Mouse (Mus musculus) hindlimb bud, embryonic 11.5 days (tissue): ENCODE data around the gene Gm10309.

Experiments used
- DNase-seq: peaks from one replicate; pipeline ENCODE4 v3.0.0-alpha.2; 2012; ENCODE audit warnings: low read depth, low spot score; ENCODE audit errors: extremely low spot score

The Gm10309 gene

DNA sequence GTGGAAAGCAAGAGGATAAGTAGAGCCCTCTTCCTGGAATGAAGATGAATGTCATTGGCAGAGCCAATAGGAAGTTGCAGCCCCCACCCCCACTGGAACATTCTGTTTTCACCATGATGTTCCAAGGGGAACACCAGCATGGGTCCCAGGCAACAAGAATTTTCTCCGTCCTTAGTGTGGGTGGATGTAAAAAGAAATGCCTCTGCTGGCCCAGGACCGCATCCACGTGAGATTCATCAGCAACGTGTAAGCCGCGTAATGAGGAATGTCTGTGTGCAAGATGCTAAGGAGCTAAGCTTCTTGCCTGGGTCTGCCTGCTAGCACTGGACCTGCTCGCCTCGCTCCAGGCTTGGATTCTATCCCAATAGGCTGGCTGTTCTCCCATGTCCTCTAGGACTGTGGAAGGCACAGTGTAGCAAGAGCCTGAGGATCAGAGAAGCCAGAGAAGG, at the start of gene Gm10309:
TSS of gene Gm10309 (minus strand) at position 50 of the 449 bp plus-strand sequence.
- DNase-seq: no peak

DNA sequence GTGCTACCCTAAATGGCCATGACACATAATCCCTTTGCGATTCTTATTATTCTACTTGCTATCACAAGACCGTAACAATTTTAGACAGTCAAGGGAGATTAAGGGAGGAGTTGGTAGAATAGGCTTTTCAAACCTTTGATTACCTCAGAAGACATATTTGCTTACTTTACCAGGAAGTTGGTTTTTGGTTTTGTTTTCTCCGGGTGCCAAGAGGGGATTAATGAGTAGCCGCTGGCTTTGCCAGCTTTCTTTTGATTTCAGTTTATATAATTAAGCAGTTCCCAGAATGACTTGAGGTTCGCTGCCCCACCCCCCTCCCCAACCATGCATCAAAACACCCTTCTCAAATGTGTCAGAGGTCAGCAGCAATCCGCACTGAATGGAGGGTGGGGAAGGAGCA, 47.0 kb upstream of the Gm10309 start:
- no peak for DNase-seq

DNA sequence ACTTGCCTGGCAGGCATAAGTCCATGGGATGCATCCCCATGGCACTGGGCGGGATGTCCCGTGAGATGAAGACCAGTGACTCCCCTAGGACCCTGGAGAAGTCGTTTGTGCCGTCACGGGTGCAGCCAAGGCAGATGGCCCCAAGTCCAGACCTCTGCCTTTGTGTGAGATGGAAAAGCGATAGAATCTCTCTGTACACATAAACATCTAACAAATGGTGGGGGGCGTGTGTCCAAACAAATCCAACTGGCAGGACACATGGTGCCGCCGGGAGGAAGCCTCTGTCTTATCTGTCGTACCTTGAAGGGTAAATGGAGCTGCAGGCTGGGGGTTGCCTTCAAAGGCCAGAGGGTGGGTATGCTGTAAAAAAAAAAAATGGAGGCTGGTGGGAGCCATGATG, 46.5 kb upstream of the Gm10309 start:
- DNase-seq: no peak

DNA sequence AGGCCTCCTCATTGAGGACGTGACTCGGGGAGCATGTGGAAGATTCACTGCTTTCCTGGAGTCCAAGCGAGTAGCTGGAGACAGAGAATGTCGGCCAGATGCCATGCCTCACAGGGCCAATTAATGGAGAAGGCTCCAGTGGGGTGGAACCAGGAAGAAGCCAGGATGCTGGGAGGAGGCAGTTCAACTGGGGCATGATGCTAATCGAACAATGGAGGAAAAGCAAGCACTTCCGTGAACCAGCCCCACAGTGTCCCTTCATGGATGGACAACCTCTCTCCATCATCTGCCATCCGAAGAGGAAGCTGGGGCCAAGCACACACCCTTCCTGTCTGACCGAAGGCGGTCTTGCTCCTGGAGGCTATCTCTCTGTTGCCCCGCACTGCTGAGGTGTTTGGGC, 44.1 kb upstream of the Gm10309 start:
- no peak for DNase-seq

DNA sequence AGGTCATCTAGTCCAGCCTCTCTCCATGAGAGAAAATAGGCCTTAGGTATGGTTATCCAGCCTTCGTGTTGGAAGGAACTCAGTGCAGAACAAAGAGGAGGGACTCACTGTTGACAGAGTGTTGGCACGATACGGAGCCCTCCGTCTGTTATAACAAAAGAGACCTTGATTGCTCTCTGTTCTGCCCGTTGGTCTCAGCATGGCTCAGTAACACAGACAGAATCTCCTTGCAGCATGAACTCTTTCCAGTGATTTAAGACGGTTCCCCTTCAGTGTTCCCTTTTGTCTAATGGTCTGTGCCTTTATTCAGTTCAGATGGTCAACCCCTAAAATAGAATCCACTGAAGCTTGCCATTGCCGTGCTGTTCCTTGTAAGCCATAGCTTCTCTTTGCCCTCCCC, 41.5 kb upstream of the Gm10309 start:
- no peak for DNase-seq

DNA sequence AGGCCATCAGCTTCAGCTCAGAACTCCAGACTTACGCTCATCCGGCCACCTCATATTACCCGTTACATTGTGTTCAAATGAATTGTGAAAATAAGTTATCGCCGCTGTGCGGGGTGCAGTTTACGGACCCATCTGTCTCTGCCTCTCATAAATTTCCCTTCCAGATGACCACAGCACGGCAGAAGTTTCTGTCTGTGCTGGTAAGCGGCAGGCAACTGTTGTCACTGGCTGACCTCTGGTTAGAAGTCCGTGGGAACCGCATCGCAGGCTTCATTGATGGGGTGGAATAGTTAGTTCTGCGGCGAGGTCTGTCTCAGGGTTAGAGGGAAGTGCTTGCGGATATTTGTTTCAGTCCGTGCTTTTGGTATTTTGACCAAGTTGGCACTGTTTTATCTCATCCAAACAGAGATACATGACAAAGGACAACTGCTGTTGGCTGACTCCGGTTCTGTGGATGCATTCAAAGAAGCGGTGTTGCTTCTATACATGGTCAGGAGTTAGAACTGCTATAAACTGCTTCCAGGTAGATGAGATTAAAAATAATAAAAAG, 34.9 kb upstream of the Gm10309 start:
- DNase-seq: no peak

DNA sequence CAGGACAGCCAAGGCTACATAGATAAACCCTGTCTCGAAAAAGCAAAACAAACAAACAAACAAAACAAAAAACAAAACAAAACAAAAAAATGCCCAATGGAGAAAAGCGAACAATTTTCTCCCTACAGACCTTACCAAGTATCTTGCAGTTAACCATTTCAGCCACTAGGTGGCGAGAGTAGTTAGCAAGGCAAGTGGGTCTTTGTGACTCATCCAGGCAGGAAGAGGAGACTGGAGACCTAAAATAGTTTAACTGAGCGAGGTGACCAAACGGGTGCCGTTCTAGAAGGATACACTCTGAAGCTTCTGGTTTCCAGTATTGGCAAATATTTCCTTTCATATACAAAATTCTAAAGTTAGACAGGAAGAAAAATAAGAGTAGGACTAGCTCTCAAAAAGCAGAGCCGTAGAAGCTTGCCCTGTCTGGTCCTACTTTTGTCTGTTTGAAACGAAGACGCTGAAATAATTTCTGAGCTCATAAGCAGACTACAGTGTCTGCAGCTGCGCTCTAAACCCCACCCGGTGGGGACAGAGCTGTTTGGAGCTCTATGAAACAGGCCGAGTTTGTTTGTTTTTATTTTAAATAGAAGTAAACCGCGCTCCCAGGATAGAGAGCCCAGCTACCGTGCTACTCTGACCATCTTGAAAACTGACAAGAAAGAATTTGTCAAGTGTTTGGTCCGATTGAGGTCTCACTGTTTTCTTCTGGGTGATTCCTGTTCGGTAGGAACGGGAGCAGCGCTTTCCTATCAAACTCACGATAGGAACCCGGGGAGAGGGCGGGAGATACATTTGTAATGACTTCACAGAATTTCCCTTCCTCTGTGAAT, 31.0 kb upstream of the Gm10309 start:
- DNase-seq: peak; percentile 77

DNA sequence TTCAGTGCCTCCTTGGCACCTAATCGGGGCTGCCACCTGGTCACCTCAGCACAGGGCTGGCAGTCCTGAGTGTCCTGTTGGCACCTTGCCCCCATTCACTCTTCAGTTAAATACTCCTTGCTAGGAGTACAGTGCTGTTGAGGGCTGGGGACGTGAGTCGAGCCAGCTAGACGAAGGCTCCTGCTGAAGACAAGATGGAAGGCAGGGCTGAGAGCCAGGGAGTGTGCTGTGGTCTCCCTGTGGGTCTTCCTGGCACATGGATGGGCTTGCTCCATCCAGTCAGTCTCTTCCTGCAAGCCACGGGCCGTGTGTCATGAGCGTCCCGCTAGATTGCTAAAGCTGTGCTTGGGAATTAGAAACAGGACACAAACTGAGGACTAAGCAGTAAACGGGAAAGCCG, 30.1 kb upstream of the Gm10309 start:
- DNase-seq: no peak

DNA sequence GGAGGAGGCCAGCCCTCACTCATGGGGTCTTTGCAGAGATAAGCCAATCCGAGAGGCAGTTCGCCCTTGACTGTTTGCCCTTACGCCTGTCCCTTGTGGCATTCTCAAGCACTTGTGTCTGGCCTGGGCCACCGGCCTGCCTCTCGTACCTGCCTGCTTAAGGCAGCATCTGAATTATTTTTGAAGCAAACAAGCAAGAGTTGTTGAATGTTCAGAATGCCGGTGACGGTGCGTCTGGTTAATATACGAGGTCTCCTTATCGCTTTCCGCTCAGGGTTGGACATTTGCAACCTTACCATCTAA, 28.5 kb upstream of the Gm10309 start:
- DNase-seq: no peak

DNA sequence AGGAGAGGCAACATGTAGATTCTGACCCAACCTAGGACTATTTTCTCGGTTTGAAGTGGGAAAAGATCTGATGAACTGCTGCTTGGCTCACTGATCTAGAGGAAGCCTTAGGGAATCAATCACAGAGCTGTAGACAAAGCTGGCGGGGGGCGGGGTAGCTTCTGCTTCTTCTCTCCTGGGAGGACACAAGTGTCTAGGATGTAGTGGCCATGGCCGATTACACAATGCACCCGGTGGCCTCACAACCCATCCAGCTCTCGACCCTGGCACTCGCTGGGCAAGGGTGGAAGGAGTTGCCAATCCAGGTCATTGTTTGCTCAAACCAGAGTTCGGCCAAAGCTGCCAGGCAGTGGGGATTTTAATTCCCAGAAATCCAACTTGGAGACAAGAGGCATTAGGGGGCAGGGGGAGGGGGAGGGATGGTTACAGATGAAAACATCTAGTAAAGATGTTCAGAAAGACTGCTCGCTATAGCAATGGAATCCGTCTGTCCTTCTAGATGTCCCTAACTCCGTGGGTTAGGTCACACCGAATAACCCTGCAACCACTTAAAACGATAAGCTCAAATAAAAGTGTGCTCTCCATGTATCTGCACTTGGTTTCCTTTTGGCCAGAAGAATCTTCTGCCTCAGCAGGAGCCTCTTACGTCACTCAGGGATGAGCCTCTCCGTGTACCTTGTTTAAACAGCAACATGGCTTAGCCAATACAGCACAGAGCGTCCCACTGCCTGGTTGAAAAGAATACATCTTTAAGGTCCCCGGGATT, 27.9 kb upstream of the Gm10309 start:
- DNase-seq: no peak

DNA sequence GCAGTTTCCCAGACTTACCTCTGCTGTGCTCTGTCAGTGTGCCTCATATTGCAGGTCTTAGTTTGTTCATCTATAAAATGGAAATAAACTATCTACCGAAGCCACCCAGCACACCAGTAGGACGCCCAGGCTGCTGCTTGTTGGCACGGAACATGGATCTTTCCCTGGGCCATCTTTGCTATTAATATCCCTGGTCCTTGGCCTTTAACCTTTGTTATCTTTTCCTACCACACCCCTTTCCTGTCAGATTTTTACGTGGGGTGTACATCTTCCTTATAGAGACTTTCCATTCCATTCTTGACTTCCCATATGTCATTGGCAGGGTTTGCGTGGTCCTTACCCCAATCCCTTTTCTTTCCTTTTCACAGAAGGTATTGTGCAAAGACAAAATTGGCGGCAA, 26.2 kb upstream of the Gm10309 start:
- no peak for DNase-seq

DNA sequence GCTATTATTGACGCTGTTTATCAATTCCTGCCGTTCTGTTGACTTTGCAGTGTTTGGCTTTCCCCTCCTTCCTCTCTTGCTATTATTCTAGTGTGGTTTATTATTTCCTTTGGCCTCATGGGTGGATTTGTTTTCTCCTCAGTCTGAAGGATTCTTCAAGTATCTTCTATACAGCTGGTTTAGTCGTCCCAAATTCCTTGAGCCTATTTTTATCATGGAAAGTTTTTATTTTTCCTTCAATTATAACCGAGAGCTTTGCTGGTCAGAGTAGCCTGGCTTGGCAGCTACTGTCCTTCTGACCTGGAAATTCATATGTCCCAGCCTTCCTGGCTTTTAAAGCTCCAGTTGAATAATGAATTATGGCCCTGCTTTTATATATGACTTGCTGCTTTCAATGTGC, 24.4 kb upstream of the Gm10309 start:
- no peak for DNase-seq

DNA sequence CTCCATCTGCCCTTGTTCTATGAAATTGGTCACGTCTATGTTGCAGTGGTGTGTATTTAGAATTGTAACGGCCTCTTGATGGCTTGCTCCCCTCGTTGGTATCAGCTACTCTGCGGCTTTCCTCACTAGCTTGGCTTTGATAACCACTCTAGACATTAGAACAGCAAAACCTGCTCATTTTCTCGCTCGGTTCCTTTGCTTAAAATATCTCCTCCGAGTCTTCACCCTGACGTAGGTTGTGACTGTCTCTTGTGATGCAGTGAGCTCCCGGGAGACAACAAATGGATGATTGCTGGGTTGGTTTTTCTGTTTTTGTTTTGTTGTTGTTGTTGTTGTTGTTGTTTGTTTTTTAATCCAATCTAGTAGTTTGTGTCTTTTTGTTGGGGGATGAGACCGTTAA, 24.0 kb upstream of the Gm10309 start:
- no peak for DNase-seq

DNA sequence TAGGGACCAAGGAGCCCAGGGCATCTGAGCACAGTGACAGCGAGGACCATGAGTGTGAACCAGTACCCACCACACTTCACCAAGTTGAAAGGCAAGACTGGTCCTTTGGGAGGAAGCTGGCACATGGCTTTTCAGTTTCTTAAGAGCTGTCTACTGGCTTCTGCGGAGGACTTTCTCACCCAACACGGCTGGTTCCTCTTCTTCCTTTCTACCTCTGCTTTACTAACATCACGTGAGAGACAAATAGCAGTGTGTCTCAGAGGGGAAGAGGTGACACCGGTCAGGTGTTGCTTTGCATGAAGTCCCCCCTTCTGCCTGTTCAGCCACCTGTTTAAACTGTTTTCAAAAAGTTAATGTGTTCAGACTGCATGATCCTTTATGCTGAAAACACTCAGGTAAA, 22.3 kb upstream of the Gm10309 start:
- no peak for DNase-seq

DNA sequence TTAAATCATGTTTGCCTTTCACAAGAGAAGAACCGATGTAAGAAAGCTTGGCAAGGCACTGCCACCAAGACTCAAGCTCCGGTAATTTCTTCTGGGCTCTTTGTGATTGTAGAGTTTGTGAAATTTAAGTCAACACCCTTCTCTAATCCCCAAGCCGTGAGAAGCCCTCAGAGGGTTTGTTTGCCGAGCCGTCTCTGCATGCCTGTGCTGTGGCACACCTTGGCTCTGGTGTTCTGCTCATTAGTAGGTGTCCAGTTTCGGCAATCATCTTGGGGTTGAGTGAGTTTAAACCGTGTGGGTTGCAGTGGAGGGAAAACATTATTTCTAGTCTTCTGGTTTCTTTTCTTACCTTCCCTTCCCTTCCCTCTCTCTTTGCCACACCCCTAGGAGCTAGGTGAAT, 21.0 kb upstream of the Gm10309 start:
- DNase-seq: no peak

DNA sequence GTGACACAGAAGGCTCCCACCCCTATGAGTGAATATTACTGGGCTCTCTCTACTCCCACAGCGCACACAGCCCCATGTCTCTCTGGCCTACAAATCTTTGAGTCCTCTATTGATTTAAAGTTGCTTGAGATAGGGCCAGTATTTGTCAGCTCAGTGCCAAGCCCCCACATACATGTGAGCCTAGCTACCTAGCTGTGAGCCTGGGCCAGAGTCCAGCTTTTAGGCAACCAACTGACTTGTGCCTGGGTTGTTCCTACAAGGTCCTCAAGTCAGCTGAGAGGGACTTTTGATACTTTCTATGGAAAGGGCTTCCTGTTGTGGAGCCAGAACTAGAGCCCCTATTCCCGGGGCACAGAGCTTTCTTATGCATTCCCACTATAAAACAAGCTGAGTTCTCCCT, 20.0 kb upstream of the Gm10309 start:
- no peak for DNase-seq

DNA sequence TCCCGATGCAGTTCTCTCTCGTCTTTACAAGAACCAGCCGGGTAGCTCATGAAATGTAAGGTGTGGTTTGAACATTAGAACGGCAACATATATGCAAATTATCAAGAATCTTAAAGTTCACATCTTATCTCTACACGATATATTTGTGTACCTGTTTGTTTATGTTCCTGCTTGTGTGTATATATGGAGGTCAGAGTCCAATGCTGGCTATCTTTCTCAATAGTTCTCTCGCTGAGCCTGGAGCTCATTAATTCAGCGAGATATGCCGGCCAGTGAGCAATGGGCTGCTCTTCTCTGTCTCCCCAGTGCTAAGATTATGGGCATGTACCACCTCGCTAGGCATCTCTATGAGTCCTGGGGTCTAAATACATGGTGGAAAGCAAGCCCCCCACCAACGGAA, 18.8 kb upstream of the Gm10309 start:
- no peak for DNase-seq

DNA sequence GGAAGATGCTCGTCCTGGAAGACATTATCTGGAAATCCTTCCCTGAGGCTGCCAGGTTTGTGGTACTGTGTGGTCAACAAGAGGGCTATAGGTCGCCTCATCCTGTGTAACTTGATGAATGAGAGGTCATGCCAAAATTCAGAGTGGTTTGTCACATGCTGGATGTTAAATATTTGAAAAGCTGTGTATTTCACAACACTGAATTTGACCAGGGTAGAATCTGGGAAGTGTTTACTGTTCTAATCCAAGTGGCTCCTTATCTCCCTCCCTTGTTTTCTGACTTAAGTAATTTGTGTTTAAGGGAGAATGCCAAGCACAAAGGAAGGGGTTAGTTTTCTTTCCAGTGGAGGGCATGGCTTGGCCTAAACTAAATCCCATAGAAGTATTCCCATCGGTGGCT, 18.3 kb upstream of the Gm10309 start:
- DNase-seq: no peak

DNA sequence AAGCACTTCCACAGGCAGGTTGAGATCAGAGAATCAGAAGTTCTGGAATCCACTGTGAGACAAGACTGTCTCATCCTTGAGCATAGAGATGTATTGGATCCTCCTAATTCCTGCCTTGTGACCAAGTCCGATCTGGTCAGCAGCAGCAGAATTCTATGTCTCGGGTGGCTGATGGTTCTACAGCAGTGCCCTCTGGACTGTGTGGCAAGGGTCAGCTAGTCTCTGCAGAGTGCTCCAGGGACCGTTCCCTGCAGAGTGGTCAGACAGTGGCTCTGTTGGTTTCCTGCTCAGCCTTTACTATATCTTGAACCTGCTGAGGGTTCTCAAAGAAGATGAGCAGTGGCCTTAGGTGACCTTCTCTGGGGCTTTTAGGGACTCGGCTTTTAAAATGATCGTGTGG, 17.6 kb upstream of the Gm10309 start:
- DNase-seq: no peak

DNA sequence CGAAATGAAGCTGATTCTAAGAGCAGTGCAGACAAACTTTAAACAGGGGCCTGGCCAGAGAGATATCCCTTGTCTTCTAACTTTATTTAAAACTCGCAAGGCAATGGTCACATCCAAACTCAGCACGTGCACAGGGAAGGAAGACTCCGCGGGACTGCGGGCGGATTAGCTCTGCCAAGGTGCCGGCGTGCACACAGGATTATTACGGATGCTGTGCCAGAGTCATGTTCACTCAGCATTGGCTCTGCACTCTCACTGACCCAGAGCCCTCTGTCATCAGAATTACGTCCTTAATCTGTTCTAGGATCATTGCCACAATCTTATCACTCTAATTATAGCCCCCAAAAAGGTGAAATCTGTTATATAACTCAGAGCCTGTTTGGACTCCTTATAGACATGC, 16.2 kb upstream of the Gm10309 start:
- no peak for DNase-seq

DNA sequence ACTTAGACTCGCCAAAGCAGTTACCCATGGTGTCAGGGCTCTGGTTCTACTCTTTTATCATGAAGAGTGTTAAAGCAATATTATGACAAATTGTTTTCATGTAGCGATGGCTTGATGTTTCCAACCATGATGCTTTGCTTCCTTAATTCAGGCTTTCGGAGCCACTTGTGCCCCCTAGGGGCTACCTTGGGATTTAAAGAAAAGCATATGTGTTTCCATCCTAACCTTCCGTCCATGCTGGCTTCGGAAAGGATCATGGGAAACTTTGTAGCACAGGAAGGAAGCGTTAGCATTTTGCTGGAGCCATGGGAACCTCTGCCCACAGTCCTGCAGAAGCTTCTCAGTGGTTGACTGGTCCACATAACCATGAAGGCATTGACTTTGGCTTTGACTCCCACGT, 13.6 kb upstream of the Gm10309 start:
- no peak for DNase-seq

DNA sequence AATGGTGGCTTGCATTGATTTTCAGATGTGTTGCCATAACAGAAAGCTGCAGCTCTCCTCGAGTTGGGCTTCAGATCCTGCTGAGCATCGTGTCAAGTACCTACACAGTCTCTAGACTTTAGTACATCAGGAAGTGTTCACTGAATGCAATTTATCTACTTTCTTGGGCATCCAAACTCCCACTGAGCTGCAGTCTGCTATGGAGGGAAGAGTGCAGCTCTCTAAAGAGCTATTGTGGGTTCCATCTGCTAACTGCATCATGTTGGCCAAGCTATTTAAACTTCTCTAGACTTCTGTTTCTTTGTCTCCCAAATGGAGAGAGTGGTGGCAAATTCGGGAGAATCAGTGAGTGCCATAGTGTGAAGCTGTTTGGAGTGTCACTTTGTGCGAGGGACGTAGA, 11.6 kb upstream of the Gm10309 start:
- DNase-seq: no peak
